Mouse (Mus musculus): ENCODE measurements around the gene C1ql2. TPM values are rescaled to one million over a fixed set of nuclear protein-coding genes. Genes with fewer than 3 reads are reported as not detected.

Gene C1ql2
- polyA plus RNA-seq, 1 experiment from 2014 or later: not detected

Other genes with a start within 250 kb of the C1ql2 start
- 541 and 569 TPM in 2 replicates for gene Dbi, start 219.5 kb upstream of the C1ql2 start, polyA plus RNA-seq (2014; fragmentation: Nextera tagmentation; extraction: Ambion mirVana)
- 23.5 and 24.3 TPM in 2 replicates for gene 3110009E18Rik, start 219.4 kb upstream of the C1ql2 start, polyA plus RNA-seq (2014; fragmentation: Nextera tagmentation; extraction: Ambion mirVana)
- 74.7 TPM in 2 replicates for gene Steap3, start 67.9 kb upstream of the C1ql2 start, polyA plus RNA-seq (2014; fragmentation: Nextera tagmentation; extraction: Ambion mirVana)
- 3.1 and 4.4 TPM in 2 replicates for gene Marco, start 164.4 kb downstream of the C1ql2 start, polyA plus RNA-seq (2014; fragmentation: Nextera tagmentation; extraction: Ambion mirVana)

Data from liver, embryonic 11.5 days (tissue).